Mouse (Mus musculus) layer of hippocampus, adult 18-20 months (tissue): ENCODE measurements around the gene Klk1b1. TPM values are rescaled to one million over a fixed set of nuclear protein-coding genes. Genes with fewer than 3 reads are reported as not detected.
"Not testable (repeated sequence)": the region's sequence is repeated elsewhere in the genome, so short reads cannot be mapped to it uniquely, and the experiment has no call there.

Experiments
- DNase-seq, 2 experiments: peaks; one replicate each; pipeline ENCODE4 v3.0.0; 2022; ENCODE audit warnings: low spot score in 2 of 2
- long read RNA-seq: library from polyadenylated mRNA; stranded (forward); transcript quantifications from one replicate; pipeline ENCODE4 v2.0.0, GENCODE M21; 2021
- total RNA-seq, 2 experiments: library from RNA; stranded (reverse); gene quantifications; 2 replicates each; pipeline ENCODE4 v1.2.3; 2021

Klk1b1 gene
- not detected for total RNA-seq
- long read RNA-seq: 0 reads

DNA sequence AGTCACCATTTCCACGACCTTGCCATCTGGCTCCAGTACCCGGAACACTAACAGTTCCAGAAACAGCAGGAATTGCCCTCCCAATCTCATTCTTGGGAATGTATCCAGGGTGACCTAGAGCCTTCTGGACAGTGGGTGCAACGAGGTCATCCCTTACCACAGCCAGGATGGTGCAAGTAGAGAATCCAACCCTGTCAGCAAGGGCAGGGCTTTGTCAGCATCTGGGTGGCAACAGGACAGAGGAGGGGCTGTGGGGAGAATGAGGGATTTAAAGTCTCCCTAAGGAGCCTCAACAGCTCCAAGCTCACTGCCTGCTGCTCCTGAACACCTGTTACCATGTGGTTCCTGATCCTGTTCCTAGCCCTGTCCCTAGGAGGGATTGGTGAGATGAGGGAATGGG is at the start of gene Klk1b1:
Gene Klk1b1, plus strand, starts transcription at position 301 of the 400 bp plus-strand sequence.
- DNase-seq: no peak

DNA sequence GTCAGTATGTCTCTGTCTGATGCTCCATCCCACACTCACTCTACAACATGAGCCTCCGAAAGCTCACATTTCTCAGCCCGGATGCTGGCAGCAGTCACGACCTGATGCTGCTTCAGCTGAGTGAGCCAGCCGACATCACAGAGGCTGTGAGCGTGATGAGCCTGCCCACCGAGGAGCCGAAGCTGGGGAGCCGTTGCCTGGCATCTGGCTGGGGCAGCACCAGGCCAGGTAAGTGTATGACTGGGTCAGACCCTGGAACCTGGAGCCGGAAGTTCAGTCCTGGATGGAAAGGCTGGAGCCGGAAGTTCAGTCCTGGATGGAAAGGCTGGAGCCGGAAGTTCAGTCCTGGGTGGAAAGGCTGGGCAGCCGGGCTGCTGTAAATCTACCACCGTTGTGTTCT is 48.1 kb upstream of the Klk1b1 start:
- DNase-seq: no peak

DNA sequence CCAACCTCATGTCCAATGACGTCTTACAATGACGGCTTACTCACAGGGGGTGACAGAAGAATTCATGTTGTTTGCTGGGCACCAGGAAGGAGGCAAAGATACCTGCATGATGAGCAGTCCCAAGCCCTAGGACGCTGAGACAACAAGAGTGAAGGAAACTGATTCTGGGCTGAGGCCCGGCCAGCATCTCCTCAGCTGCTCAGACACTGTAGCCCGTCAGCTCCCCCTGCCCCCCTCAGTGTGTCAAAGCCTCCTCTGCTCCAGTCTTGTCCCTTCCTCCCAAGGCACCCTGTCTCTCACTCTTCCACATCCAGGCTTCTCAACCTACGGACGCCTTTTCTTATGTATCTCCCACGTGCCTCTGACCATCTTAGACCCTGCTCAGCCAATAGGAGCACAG is 47.7 kb upstream of the Klk1b1 start:
- no peak for DNase-seq

DNA sequence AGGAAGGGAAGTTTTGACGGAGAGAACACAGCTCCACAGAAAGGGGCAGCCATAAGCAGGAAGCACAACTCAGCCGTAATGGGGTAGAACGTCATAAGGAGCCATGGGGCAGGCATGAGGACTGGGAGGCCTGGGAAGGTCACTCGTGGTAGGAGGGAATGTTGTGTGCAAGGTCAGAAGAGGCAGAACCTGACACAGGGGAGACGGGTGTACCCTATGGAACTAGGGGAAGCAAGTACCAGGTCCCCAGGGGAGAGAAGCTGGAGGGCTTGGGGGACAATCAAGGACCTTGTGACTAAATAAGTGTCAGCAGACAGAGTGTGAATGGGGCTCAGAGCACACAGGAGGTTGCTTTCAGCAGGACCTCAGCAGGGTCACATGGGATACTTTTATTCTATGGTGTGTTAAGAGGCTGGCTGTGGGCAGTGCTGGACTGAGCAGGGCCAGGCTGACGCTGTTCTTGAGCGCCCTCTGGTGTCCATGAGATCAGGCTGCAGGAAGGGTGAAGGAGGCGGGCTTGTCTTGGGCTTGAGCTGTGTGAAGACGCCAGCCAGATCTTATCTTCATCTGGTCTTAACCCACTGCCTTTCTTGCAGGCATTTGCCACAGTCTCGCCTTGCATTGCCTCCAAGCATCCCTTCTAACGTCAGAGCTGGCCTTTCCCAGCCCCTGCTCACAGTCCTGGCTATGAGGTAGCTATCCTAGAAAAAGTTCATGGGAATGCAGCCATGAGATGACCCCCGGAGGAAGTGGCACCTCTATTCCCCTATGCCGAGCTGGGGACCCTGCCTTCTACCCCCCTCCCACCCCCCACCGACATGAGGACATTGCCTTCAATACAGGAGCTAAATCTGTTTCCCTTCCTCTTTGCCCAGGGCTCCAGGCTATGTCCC is 46.7 kb upstream of the Klk1b1 start:
- peak; percentile 49 to 79 for DNase-seq

DNA sequence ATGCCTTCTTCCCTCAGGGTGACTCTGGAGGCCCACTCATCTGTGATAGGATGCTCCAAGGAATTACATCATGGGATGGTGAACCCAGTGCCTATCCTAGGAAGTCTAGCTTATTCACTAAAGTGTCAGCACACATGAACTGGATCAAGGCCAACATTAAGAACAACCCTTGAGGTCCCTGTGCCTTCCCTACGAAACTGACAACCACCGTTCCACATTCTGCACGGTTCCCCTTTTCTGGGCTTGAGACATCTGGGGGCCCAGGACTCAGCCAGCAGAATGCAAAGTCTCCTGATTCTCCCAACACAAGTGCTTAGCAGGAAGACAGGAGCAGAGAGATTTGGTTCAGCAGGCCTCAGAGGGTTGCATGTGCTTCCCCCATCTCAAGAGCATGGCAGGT is 46.0 kb upstream of the Klk1b1 start:
- DNase-seq: no peak

DNA sequence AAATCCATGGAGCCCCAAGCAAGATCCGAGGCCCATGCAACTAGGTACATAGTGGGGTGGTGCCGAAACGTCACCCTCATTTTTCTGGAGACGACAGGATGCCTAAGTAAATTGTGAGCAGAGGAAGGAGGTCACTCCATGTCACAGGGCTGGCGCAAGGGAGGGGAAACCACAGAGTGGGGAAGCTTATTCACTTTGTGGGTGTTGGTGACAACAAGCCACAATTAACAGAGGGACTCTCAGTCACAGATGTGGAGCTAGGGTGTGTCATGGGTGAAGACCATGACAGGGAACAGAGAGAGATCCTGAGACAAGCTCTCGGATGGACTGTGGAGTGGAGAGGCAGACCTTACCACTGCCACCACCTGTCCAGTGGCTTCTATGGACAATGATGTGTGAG is 45.5 kb upstream of the Klk1b1 start:
- no peak for DNase-seq

DNA sequence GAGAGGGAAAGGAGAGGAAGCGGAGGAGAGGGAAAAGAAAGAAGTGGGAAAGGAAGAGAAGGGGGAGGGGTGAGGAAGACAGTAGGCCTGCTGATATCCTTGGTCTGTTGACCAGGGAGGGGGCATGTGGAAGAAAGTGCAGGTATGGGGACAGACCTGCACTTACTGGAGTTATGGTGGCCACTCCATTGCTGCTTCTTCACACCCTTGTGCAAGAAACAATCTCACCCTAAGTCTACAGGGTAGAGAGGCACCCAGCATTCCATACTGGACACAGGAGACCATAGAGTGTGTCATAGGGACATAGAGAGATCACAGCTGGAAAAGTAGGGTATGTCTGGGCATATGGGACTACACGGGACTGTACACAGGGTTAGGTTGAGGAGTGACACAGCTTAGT is 44.6 kb upstream of the Klk1b1 start:
- DNase-seq: no peak

DNA sequence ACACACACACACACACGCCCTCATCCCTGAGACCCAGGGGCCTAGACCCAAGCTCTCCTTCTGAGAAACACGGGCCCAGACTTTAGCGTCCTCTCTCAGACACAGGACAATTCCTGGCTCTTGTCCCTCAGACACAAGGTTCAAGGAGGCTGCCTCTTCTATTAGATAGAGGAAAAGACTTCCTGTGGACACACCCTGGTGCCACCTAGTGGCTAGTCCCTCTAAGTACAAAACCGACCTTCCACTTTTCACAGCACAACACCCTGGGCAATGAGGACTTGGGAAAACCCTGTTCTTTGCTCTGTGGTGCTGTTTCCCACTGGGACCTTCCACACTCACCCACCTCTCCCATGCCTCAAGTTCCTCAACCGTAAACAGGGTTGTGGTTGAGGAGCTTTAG is 40.6 kb upstream of the Klk1b1 start:
- peak in 1 of 2 experiments; percentile 23 for DNase-seq

DNA sequence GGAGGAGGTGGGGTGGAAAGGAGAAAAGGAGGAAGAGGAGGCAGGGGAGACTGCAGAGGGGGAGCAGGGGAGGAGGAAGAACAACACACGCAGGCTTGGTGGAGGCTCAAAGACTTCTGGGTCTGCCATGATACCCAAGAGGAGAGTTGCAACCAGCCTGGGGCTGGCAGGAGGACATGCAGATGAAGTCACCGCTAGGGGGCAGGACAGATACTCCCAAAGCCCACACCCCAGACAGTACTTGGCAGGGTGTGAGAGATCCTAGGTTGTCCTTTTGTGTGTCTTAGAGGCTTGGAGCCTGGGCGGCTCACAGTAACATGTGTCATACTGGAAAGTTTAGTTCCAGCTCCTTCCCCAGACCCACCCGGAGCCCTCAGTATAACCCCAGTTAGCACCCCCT is 38.0 kb upstream of the Klk1b1 start:
- DNase-seq: peak in 1 of 2 experiments; percentile 38

DNA sequence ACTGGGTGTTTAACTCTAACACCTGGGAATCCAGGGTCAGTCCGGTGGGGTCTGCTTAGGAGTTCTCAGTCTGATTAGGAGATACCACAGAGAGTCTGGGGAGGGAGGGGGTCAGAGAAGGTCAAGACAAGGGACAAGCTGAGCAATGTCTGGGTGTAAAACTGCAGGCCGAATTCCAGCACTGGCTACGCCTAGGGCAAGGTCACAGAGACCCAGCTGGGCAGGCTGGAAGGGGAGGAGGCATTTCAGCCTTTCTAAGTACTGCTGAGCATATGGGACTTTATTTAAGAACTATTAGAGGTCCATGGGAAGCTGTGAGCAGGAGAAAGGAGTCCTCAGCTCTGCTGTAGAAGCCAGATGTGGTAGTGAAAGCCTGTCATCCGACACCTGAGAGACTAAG is 34.2 kb upstream of the Klk1b1 start:
- no peak for DNase-seq

DNA sequence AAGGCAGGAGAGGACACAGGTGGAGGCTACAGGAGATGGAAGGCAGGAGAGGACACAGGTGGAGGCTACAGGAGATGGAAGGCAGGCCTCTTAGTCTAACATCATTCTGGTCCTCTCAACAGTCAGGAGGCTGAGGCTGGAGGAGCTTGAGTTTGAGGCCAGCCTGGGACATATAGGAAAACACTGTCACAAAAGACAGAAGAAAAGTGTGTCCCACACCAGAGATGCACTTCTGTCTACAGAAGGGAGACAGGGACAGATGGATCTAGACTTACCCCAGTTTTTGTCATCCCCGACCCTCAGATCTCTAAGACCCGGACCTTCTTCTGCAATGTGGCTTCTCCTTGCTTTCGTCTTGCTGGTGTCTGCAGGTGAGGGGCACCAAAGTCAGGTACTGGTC is 33.1 kb upstream of the Klk1b1 start, which contains the start of gene Klk15:
Gene Klk15, plus strand, starts transcription at position 301 of the 400 bp plus-strand sequence.
- DNase-seq: no peak

DNA sequence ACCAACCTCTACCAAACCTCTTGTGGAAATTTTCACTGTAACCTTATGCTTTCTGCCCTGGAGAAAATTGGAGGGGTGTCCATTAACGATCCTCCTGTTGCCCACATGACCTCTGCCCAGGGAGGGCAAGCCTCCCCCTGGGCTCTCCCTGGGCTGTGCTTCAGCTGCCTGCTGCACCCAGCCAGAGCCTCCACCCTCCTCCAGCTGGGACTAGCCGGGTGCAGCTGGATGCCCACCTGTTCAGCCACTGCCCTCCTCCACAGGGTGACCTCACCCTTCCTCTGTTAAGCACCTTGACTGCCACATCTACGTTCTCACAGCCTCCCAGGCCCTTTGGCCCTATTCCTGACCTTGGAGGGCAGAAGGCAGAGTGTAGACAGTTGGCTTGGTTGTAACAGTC is 31.8 kb upstream of the Klk1b1 start:
- no peak for DNase-seq

DNA sequence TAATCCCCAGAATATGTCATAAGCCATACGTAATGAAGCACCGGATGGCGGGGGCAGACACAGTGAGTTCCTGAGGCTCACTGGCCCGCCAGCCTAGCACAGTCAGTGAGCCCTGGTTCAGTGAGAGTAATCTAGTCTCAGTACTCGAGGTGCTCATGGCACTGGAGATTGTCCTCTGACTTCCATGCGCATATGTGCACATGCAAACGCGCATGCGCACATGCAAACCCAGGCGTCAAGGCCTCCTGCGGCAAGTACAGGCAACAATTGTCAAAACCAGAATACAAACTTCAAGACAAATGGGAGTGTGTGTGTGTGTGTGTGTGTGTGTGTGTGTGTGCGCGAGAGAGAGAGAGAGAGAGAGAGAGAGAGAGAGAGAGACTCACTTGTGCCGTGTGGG is 30.0 kb upstream of the Klk1b1 start:
- no peak for DNase-seq

DNA sequence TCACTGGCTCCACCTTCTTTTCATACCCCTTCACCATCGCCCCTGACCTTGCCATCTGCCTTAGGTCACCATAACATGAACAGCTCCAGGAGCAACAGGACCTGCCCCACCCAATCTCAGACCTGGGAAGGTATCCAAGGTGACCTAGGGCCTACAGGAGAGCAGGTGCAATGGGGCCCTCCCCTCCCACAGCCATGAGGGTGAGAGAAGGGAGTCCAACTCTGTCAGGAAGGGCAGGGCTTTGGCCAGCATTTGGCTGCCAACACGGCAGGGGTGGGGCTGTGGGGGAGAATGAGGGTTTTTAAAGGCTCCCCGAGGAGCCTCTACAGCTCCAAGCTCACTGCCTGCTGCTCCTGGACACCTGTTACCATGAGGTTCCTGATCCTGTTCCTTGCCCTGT is 24.3 kb upstream of the Klk1b1 start:
- DNase-seq: not testable (repeated sequence)

DNA sequence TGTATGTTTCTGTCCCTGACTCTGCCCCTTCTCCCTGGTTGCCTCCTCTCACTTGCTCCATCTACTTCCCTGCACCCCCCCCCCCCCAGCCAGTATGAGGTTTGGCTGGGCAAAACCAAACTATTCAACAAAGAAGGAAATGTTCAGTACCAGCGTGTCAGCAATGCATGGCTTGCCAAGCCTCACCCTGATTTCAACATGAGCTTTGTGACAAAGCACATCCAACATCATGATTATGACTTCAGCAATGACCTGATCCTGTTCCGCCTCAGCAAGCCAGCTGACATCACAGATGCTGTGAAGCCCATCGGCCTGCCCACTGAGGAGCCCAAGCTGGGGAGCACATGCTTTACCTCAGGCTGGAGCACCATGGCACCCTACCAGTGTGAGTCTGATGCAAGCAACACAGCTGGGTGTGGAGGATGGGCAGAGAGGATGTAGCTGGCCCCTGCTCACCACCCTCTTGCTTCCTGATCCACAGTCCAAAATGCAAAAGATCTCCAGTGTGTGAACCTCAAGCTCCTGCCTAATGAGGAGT is 21.8 kb upstream of the Klk1b1 start:
- no peak for DNase-seq

DNA sequence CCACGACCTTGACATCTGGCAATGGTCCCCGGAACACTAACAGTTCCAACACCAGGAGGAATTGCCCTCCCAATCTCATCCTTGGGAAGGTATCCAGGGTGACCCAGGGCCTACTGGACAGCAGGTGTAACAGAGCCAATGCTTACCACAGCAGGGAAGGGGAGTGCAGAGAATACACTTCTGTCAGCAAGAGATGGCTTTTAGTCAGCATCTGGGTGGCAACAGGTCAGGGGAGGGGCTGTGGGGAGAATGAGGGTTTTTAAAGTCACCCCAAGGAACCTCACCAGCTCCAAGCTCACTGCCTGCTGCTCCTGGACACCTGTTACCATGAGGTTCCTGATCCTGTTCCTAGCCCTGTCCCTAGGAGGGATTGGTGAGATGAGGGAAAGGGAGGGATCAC is 16.2 kb upstream of the Klk1b1 start, which contains the start of gene Klk1b8:
Gene Klk1b8, plus strand, starts transcription at position 301 of the 400 bp plus-strand sequence.
- no peak for DNase-seq

DNA sequence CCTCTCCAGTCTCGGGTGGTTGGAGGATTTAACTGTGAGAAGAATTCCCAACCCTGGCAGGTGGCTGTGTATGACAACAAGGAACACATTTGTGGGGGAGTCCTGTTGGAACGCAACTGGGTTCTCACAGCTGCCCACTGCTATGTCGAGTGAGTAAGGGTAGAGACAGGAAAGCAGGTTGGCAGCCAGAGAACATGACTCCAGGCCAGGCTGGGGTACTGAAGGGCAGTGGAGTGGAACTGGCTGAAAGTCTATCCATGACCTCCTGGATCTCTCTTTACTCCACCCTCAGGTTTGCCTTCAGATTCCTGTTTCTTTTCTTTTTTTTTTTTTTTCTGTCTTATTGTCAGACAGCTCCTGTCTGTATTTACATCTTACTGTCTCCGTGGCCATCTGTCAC is 13.8 kb upstream of the Klk1b1 start:
- DNase-seq: peak; percentile 11 to 16

DNA sequence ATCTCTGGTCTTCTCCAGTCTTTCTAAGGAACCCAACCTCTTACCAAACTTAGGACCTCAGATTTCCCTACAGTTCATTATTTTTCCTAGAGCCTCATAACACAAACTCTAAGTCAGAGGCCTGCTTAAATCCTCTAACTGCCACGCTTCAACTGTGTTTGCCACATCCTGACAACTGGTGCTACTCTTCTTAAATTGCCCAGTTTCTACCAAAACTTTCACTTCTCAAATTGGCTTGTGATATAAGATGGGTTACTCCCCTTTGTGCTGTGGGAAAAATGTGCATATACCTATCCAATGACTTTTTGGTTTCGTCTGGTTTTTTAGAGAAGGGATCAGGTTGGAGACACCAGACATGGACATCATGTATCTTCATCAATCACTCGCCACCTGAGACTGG is 507 bp downstream of the Klk1b1 start:
- no peak for DNase-seq

DNA sequence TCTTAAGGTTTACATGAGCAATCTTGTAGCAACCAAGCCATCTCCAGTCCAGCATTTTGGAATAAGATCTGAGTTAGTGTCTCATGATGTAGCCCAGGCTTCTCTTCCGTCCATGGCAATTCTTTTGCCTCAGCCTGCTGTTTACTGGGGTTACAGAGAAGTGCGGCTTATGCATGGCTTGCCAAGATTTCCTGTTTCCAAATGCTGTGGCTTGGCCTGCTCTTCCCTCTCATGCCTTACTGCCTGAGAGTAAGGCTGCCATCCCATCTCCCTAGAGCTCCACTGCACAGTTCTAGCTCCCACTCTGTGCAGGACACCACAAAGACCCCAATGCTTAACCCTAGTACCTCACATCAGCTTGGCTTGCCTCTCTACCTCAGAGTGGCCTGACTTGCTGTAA is 1.1 kb downstream of the Klk1b1 start:
- DNase-seq: no peak

DNA sequence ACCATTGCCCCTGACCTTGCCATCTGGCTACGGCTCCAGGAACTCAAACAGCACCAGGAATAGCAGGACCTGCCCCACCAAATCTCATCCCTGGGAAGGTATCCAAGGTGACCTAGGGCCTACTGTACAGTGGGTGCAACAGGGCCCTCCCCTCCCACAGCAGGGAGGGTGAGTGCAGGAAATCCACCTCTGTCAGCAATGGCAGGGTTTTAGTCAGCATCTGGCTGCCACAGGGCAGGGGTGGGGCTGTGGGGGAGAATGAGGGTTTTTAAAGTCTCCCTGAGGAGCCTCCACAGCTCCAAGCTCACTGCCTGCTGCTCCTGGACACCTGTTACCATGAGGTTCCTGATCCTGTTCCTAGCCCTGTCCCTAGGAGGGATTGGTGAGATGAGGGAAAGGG is 9.2 kb downstream of the Klk1b1 start, which contains the start of gene Klk1b9:
Gene Klk1b9, plus strand, starts transcription at position 301 of the 400 bp plus-strand sequence.
- not testable (repeated sequence) for DNase-seq

DNA sequence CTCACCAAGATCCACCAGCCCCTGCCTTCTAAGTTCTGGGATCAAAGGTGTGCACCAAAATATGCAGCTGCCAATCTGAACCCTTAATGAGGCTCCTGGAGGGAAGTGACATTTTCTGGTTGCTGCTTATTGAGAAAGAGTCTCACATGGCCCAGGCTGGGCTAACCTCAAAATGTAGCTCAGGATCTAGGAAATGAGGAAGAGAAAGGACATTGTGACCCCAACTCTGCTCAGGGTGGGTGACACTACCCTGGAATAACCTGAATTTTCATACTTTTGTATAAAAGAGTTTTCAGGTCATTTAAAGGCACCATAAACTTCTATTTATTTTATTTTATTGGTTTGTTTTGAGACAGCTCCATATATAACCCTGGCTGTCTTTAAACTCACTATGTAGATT is 19.1 kb downstream of the Klk1b1 start:
- DNase-seq: no peak

DNA sequence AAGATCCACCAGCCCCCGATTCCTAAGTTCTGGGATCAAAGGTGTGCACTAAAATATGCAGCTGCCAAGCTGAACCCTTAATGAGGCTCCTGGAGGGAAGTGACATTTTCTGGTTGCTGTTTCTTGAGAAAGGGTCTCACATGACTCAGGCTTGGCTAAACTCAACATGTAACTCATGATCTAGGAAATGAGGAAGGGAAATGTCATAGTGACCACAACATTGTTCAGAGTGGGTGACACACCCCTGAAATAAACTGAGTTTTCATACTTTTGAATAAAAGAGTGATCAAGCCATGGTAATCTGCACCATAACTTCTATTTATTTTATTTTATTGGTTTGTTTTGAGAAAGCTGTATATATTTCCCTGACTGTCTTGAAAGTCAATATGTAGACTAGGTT is 28.3 kb downstream of the Klk1b1 start:
- DNase-seq: not testable (repeated sequence)

DNA sequence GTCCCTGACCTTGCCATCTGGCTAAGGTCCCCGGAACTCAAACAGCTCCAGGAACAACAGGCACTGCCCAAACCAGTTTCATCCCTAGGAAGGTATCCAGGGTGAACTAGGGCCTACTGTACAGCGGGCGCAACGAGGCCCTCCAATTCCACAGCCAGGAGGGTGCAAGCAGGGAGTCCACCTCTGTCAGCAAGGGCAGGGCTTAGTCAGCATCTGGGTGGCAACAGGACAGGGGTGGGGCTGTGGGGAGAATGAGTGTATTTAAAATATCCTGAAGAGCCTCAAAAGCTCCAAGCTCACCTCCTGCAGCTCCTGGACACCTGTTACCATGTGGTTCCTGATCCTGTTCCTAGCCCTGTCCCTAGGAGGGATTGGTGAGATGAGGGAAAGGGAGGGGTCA is 29.0 kb downstream of the Klk1b1 start, which contains the start of gene Klk1b11:
Gene Klk1b11, plus strand, starts transcription at position 301 of the 400 bp plus-strand sequence.
- not testable (repeated sequence) for DNase-seq
